Mouse (Mus musculus) spleen, postnatal 4 days (tissue): ENCODE data around the gene Trim2.

Experiments used
- DNase-seq, 2 experiments: peaks; one replicate each; pipeline ENCODE4 v3.0.0; 2022; ENCODE audit warnings: low spot score in 2 of 2

The Trim2 gene

GRCm38 (mm10) chr3:84306777-84307176 lies at the start of gene Trim2:
Gene Trim2, minus strand, starts transcription at chr3:84306877.
- DNase-seq = no peak

DNA sequence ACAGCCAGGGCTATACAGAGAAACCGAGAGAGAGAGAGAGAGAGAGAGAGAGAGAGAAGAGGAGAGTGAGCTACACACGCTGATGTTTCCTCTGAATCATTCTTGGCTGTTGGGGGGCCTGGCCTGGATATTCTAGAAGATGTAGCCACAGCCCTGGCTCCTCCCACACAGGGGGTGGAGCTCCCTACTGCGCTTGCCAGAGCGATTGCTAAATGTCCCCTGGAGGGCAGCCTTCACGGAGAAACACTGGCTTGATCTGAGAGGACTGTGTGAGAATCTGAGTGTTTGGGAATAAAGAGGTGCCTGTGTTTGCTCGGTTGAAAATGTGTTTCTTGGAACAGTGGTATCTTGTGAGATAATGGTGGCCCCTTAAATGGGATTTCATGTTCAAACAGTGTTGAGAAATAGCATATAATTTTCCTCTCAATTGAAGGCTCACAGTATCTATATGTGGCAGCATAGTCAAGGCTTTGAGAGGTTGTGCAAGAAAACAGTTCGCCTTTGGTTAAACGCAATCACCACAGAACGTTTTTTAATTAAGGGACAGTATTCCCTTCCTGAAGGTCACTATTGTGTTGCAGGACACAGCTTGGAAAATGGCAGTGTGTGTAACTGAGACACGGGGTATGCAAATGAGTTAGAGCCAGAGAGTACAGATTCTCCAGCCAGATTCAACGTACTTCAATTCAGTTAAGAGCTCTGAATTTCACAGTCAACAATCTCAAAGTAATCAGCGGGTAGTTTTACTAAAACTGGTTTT lies 49.4 kb upstream of the Trim2 start:
- peak; percentile 66 to 76 for DNase-seq

GRCm38 (mm10) chr3:84352353-84353034 lies 45.8 kb upstream of the Trim2 start:
- DNase-seq = peak; percentile 78 to 93

DNA sequence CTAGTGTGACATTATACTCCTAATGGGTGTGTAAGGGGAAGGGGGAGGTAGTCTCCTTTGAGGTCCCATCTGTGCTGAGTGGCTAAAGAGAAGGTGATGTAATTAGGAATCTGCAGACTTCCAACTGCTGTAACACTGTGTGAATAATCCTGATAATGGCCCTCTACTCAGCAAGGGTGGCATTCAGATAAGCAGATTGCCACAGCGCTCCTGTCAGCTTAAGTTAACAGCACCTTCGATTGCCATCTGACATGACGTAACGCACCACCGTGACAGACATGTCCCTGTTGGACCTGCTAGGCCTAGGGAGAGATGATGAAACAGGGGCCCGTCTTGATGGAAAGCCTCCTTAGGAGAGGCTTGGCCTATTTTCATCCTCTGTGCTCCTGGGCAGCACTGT lies 43.6 kb upstream of the Trim2 start:
- peak in 1 of 2 experiments; percentile 52 for DNase-seq

DNA sequence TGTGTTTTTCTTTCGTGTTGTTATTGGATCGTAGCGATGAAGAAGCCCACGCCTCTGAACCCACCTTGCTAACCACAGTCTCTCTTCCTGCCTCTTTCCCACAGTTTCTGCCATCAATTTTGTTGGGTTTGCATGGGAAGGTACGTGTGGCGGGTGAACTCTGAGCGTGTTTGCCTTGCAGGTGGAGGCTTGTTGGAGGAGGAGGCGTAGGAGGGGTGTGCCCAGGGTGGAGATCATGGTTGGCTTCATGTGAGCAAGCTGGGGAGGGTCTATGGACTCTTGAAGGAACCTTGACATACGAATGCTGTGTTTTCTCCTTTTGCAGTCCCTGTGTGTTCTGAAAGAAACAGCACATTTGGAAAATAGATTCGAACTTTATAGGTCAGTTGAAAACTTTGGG lies 43.1 kb upstream of the Trim2 start:
- no peak for DNase-seq

DNA sequence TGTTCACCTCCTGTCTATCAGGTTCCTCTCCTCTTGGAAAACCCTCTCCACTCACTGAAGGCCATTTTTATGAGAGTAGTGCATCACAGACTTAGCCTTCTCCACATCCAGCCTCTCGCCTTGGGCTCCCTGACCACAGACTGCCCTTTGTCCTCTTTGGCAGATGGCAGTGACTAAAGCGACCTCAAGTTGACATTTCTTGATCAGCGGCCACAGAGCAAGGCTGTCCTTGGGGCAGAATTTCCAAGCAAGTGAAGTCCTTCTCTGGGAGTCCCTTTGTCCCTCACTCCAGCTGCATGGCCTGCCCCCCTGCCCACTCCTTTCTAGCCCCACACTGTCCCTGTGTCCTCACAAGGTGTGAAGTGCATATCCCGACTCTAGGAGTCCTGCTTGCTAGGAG lies 40.7 kb upstream of the Trim2 start:
- DNase-seq = no peak

DNA sequence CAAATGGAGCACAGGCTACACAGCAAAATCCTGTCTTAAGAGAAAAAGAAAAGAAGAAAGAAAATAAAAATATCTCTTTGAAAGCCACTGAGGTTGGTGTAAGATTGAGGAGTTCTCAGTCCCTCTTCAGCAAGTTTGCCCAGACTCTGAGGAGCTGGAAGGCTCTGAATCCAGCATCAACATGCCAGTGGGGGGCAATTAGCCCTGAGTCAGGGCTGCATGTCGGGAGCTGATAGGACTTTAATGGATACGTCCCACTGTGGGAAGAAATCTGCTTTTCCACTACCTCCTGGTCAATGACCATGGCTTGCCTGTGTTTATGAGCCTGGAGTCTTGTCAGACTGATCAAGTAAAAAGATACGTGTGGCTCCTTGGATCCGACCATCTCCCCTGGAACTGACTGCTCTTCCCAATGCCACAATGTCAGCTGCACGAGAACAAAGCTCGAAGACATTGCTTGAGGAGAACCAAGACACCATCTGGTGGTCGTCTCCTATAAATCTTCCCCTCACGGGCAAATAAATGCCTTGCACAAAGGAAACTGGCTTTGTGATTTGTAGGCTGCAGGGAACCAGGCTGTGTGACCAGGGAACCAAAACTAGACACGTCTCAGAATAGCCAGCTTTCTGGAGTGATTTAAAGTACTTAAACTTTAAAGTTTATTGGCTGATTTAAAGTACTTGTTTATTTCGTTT lies 39.9 kb upstream of the Trim2 start:
- DNase-seq = no peak

DNA sequence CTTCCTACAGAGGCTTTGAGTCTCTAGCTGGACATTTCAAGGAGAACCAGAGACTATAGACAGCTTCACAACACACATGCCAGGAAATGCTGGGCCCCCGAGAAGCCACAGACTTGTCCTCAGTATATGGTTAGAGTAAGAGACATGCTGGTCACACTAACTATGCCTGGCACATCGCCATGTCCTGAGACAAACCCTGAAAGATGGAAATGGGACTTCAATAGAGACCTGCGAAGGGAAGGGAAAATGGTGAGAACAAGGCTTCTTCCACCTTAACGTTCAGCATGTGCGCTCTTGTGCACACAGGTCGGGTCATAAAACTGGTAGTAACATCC lies 38.9 kb upstream of the Trim2 start:
- no peak for DNase-seq

- DNase-seq = peak; percentile 72 to 89
Measured at GRCm38 (mm10) chr3:84344725-84345645, 38.3 kb upstream of the Trim2 start.

GRCm38 (mm10) chr3:84343101-84343500 lies 36.4 kb upstream of the Trim2 start:
- DNase-seq = no peak

GRCm38 (mm10) chr3:84341811-84342210 lies 35.1 kb upstream of the Trim2 start:
- no peak for DNase-seq

DNA sequence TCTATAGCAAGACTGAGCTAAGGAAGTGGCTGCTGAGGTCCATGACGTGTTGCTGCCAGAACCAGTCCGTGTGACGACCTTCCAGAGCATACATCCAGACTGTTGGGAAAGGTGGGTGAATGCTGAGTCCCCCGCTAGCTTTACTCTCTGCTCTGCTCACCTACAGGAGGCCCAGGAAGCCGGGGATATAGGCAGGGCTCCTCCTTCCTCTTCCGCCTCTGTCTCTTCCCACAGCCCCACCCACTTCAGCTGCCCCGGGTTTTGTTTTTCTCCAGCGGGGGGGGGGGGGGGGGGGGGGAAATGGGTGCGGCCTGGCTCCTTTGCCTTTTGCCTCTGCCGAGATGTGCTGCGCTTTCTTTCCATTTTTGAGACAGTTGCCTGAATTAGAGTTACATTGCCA lies 30.9 kb upstream of the Trim2 start:
- DNase-seq = no peak

DNA sequence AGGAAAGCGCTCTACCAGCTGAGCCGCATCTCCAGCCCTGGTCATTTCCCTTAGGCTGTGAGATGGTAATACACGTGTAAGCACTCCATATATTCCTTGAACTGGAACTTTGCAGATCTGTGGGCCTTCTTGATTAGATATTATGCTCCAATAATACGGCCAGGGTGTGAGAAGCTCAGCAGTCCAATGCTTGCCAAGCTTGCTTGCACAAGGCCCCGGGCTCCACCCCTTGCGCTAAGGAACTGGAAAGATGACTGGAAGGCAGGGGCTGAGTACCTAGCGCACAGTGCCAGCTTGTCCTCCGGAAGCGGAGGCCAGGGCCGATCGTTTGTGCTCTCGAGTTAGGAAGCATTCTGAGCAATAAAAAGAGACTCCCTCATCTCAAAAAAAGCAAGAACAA lies 29.7 kb upstream of the Trim2 start:
- no peak for DNase-seq

GRCm38 (mm10) chr3:84335421-84336073 lies 28.9 kb upstream of the Trim2 start:
- no peak for DNase-seq

- no peak for DNase-seq
Measured at GRCm38 (mm10) chr3:84334771-84335420, 28.2 kb upstream of the Trim2 start.

DNA sequence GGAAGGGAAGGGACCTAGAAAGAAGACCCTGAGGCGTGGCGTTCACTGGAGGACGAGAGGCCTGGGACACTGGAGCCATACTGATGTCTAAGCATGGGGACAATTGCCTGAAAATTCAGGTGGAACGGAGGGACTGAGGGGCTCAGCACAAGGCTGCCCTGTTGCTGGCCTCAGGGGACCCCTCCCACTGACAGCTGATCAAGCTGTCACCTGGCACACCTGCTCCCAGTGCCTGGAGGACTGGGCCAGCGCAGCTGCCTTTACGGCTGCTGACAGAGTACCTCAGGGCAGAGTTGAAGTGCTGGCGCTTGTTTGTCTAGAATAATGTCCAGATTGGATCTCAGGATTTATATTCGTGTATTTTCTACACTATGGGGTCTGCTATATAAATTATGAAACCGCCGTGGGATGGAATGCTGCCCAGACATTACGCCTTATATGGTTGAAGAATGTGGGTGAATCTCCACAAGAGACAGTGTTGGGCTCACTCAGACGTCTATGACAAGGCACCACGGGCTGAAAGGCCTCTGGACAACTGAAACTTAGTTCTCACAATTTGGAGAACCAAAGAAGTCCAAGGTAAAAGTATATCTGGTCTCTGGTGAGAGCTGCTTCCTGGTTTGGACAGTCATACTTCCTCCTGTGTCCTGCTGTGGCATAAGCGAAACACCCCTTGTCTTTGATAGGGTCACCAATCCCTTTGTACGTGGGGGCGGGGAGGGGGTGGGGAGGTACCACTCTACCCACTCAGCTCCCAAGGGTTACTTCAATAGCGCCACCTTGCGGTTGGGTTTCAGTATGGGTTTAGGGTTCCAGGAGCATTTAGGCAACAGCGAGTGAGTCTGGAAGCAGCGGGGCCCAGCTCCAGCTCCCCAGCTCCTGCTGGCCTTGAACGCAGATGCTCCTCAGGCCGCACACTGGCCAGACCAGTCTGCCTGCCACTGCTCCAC lies 27.0 kb upstream of the Trim2 start:
- DNase-seq = peak; percentile 64 to 87

- no peak for DNase-seq
Measured at GRCm38 (mm10) chr3:84330210-84330609, 23.5 kb upstream of the Trim2 start.

DNA sequence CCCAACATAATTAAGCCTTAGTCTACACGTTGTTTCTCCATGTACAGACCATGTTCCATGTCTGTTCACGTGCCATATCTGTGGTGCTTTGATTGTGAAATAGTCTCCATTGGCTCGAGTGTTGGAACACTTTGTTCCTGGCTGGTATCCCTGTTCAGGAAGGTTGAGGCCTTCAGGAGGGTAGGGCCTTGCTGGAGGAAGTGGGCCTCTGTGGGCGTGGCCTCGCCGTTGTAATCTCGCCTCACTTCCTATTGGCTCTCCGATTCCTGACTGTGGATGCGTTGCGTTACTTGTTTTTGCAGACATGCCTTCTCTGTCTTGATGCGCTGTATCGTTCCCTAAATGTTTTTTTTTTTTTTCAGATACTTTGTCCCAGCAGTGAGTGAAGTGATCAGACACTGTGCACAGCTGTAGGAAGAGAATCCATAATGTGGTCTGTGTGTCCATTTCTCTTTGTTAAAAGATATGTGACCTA lies 18.3 kb upstream of the Trim2 start:
- no peak for DNase-seq

DNA sequence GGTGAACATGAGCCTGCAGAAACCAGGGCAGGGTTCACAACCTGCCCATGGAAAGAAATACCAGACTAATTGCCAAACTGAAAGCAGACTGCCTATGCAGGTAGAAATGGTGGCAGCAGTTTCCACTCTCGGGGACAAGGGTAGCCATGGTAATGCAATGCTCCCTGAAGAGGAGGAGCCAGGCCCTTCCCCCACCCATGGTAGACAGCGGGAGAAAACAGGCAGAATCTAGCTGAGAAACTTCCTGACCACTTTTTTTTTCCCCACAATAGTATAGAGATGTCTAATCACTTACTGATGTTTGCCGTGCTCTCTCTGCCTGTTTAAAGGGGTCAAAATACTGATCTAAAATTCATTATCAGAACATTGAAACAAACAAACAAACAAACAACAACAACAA lies 17.8 kb upstream of the Trim2 start:
- DNase-seq = no peak

GRCm38 (mm10) chr3:84324000-84324399 lies 17.3 kb upstream of the Trim2 start:
- DNase-seq = no peak
